9 mouse cellular contexts compared by ENCODE assay signal in genomic region chr4:125413833-125414719, GRCm38 (mm10).
DNase-seq lines count a peak whose midpoint lies in the region; ATAC-seq lines count a peak whose summit lies in the region.
"Had no signal": no experiment of that assay in that cellular context is flagged by ENCODE, and none has a peak within 500 bp of the region (broad histone marks: within the 10 kb centered on the region; RNA-seq: fewer than 3 reads in every experiment).

No protein-coding gene starts in this region.

- 0 out of 2 replicates have a peak, but pooled peaks have one; percentile 64 for ATAC-seq in intestine, embryonic 14.5 days (replicated peaks; ENCODE audit: low FRiP score, low TSS enrichment, low read depth)
- no peak for ATAC-seq in intestine, embryonic 15.5 days
- ATAC-seq in embryonic facial prominence, embryonic 12.5 days (ENCODE audit: insufficient number of reproducible peaks, insufficient read depth, low FRiP score, low TSS enrichment) = peak; percentile 78
- peak; percentile 67; the same call in 1 of the 2 replicates for ATAC-seq in midbrain, embryonic 14.5 days (ENCODE audit: low FRiP score, low TSS enrichment)
- ATAC-seq in granulocyte monocyte progenitor cell, adult 5-6 weeks (replicated peaks; ENCODE audit: poor library complexity, severe bottlenecking) = no peak

- H3K4me3 ChIP-seq in intestine, embryonic 14.5 days (ENCODE audit: low read depth, low read length) = no peak overlapping the region
- no peak overlapping the region for H3K4me3 ChIP-seq in intestine, embryonic 15.5 days (replicated peaks)
- no peak overlapping the region for H3K4me3 ChIP-seq in embryonic facial prominence, embryonic 12.5 days
- no peak overlapping the region for H3K4me3 ChIP-seq in midbrain, embryonic 14.5 days (replicated peaks; ENCODE audit: low read depth, low read length)
- H3K4me3 ChIP-seq: liver, embryonic 15.5 days had no signal

- DNase-seq in intestine, embryonic 14.5 days (ENCODE audit: low spot score) = no peak
- DNase-seq in R1 (ENCODE audit: low read depth, low spot score) = peak; percentile 75
- DNase-seq in midbrain, embryonic 14.5 days = peak; percentile 84
- no peak for DNase-seq in spleen, postnatal 36 days (ENCODE audit: low spot score in 2 of 2)
- no peak for DNase-seq in left cerebral cortex, postnatal 4 days

- no peaks in the 10 kb centered on the region for H3K4me1 ChIP-seq in intestine, embryonic 14.5 days (replicated peaks; ENCODE audit: control insufficient read depth, insufficient read depth, low read length)
- H3K4me1 ChIP-seq in intestine, embryonic 15.5 days (replicated peaks) = no peaks in the 10 kb centered on the region
- H3K4me1 ChIP-seq in embryonic facial prominence, embryonic 12.5 days = peaks cover 7% of the 10 kb centered on the region; the same call in 1 of the 2 replicates
- H3K4me1 ChIP-seq in midbrain, embryonic 14.5 days (ENCODE audit: control insufficient read depth, insufficient read depth, low read length) = peaks cover 21% of the 10 kb centered on the region
- H3K4me1 ChIP-seq: liver, embryonic 15.5 days had no signal

- 0 out of 2 replicates have a peak, but pooled peaks cover 2% of the 10 kb centered on the region for H3K27me3 ChIP-seq in intestine, embryonic 14.5 days (replicated peaks; ENCODE audit: control insufficient read depth, insufficient read depth, low read length)
- H3K27me3 ChIP-seq in intestine, embryonic 15.5 days (replicated peaks) = no peaks in the 10 kb centered on the region
- no peaks in the 10 kb centered on the region for H3K27me3 ChIP-seq in embryonic facial prominence, embryonic 12.5 days
- no peaks in the 10 kb centered on the region for H3K27me3 ChIP-seq in midbrain, embryonic 14.5 days (ENCODE audit: control insufficient read depth, insufficient read depth, low read length)
- H3K27me3 ChIP-seq: liver, embryonic 15.5 days had no signal

- H3K27ac ChIP-seq in intestine, embryonic 14.5 days (ENCODE audit: low read depth) = no peak overlapping the region
- H3K27ac ChIP-seq in intestine, embryonic 15.5 days = no peak overlapping the region
- no peak overlapping the region for H3K27ac ChIP-seq in embryonic facial prominence, embryonic 12.5 days
- no peak overlapping the region for H3K27ac ChIP-seq in midbrain, embryonic 14.5 days (replicated peaks; ENCODE audit: low read depth, low read length)
- H3K27ac ChIP-seq: liver, embryonic 15.5 days had no signal

- intact Hi-C loops in left cerebral cortex, postnatal 4 days (cut with DNase I) = no loop called here

- WGBS in intestine, embryonic 14.5 days = 73% methylated on average over 7 of the region's 7 CpGs
- WGBS in intestine, embryonic 15.5 days = 75% methylated on average over 7 of the region's 7 CpGs
- WGBS in embryonic facial prominence, embryonic 12.5 days = 86% methylated on average over 7 of the region's 7 CpGs
- 77% methylated on average over 7 of the region's 7 CpGs for WGBS in midbrain, embryonic 14.5 days

- H3K4me2 ChIP-seq in intestine, embryonic 14.5 days (ENCODE audit: low read length) = no peak overlapping the region
- no peak overlapping the region for H3K4me2 ChIP-seq in intestine, embryonic 15.5 days (replicated peaks)
- no peak overlapping the region for H3K4me2 ChIP-seq in embryonic facial prominence, embryonic 12.5 days (replicated peaks)
- no peak overlapping the region for H3K4me2 ChIP-seq in midbrain, embryonic 14.5 days (ENCODE audit: low read length)
- H3K4me2 ChIP-seq: liver, embryonic 15.5 days had no signal

- H3K9ac ChIP-seq in intestine, embryonic 14.5 days (ENCODE audit: low read length) = no peak overlapping the region
- no peak overlapping the region for H3K9ac ChIP-seq in intestine, embryonic 15.5 days
- no peak overlapping the region for H3K9ac ChIP-seq in embryonic facial prominence, embryonic 12.5 days
- no peak overlapping the region for H3K9ac ChIP-seq in midbrain, embryonic 14.5 days (replicated peaks; ENCODE audit: low read length)
- H3K9ac ChIP-seq: liver, embryonic 15.5 days had no signal

- no peaks in the 10 kb centered on the region for H3K9me3 ChIP-seq in intestine, embryonic 14.5 days (ENCODE audit: control insufficient read depth, low read length)
- no peaks in the 10 kb centered on the region for H3K9me3 ChIP-seq in intestine, embryonic 15.5 days
- H3K9me3 ChIP-seq in embryonic facial prominence, embryonic 12.5 days = no peaks in the 10 kb centered on the region
- no peaks in the 10 kb centered on the region for H3K9me3 ChIP-seq in midbrain, embryonic 14.5 days (ENCODE audit: control insufficient read depth, low read length)
- H3K9me3 ChIP-seq: liver, embryonic 15.5 days had no signal

- H3K36me3 ChIP-seq in intestine, embryonic 14.5 days (ENCODE audit: control insufficient read depth, insufficient read depth, low read length) = no peaks in the 10 kb centered on the region
- H3K36me3 ChIP-seq in intestine, embryonic 15.5 days = no peaks in the 10 kb centered on the region
- no peaks in the 10 kb centered on the region for H3K36me3 ChIP-seq in embryonic facial prominence, embryonic 12.5 days
- no peaks in the 10 kb centered on the region for H3K36me3 ChIP-seq in midbrain, embryonic 14.5 days (ENCODE audit: control insufficient read depth, insufficient read depth, low read length)
- H3K36me3 ChIP-seq: liver, embryonic 15.5 days had no signal

Comparison
In these comparisons a context has a peak if more than half of its experiments do, and no peak if none do; other contexts are left out.
1. ATAC-seq: peak in intestine, embryonic 14.5 days (single experiment), embryonic facial prominence, embryonic 12.5 days (single experiment) and midbrain, embryonic 14.5 days (single experiment); none in intestine, embryonic 15.5 days (single experiment) and granulocyte monocyte progenitor cell, adult 5-6 weeks (single experiment).
2. DNase-seq: peak in R1 (single experiment) and midbrain, embryonic 14.5 days (single experiment); none in intestine, embryonic 14.5 days (single experiment), spleen, postnatal 36 days (0 of 2) and left cerebral cortex, postnatal 4 days (single experiment).